Mouse (Mus musculus) liver, embryonic 14.5 days (tissue): Measurements from ENCODE around the gene Ntn3. TPM values are rescaled to one million over a fixed set of nuclear protein-coding genes. Genes with fewer than 3 reads are reported as not detected.

Experiments used
- ATAC-seq: fragments of 200-750 bp; cut with Nextera tagmentation; 2 replicates; pipeline ENCODE4 v1.8.0; 2017; ENCODE audit warnings: moderate number of reproducible peaks, mild to moderate bottlenecking, moderate library complexity; ENCODE audit not compliant: insufficient read depth
- DNase-seq, 3 experiments: peaks; one replicate each; pipeline ENCODE4 v3.0.0-alpha.2; 2012 to 2013; ENCODE audit warnings: low read depth in 3 of 3, low spot score in 3 of 3
- H3K27ac ChIP-seq: fragments of 300-500 bp; sonication (generic); 2 replicates; pipeline ENCODE4 v1.5.1; 2014; ENCODE audit warnings: moderate library complexity, mild to moderate bottlenecking, control low read depth, inconsistent platforms
- H3K27me3 ChIP-seq: fragments of 300-500 bp; sonication (generic); 2 replicates; pipeline ENCODE4 v1.6.1; 2014; ENCODE audit warnings: mild to moderate bottlenecking, low read length, moderate library complexity; ENCODE audit not compliant: control insufficient read depth, insufficient read depth
- H3K36me3 ChIP-seq: fragments of 300-500 bp; sonication (generic); replicated peaks from 2 replicates; pipeline ENCODE4 v1.6.1; 2014; ENCODE audit warnings: low read depth; ENCODE audit not compliant: control insufficient read depth, insufficient read depth
- H3K4me1 ChIP-seq, 2 experiments: fragments of 200-500 bp in 1 of 2; fragments of 300-500 bp in 1 of 2; sonication (generic) in 1 of 2; replicated peaks; 2 replicates each; pipeline ENCODE4 v1.6.1; 2012 to 2014; ENCODE audit warnings: antibody characterized with exemption in 1 of 2, inconsistent platforms in 1 of 2, low read length in 1 of 2; ENCODE audit not compliant: control insufficient read depth in 2 of 2, insufficient read depth in 2 of 2
- H3K4me2 ChIP-seq: fragments of 300-500 bp; sonication (generic); 2 replicates; pipeline ENCODE4 v1.6.1; 2014; ENCODE audit warnings: low read depth, mild to moderate bottlenecking, control low read depth, moderate library complexity
- H3K4me3 ChIP-seq, 2 experiments: fragments of 200-500 bp in 1 of 2; fragments of 300-500 bp in 1 of 2; sonication (generic) in 1 of 2; 2 replicates each; pipeline ENCODE4 v1.5.1; 2012 to 2014; ENCODE audit warnings: low read depth in 2 of 2, low read length in 2 of 2, mild to moderate bottlenecking in 2 of 2, control low read depth in 1 of 2, inconsistent platforms in 1 of 2, moderate library complexity in 1 of 2; ENCODE audit not compliant: insufficient read depth in 1 of 2
- H3K9ac ChIP-seq: fragments of 300-500 bp; sonication (generic); replicated peaks from 2 replicates; pipeline ENCODE4 v1.6.1; 2014; ENCODE audit warnings: mild to moderate bottlenecking, control low read depth, moderate library complexity
- H3K9me3 ChIP-seq: fragments of 300-500 bp; sonication (generic); 2 replicates; pipeline ENCODE4 v1.6.1; 2016; ENCODE audit warnings: low read length, mixed read lengths; ENCODE audit not compliant: control insufficient read depth
- CTCF ChIP-seq: IDR thresholded peaks from 2 replicates; pipeline ENCODE4 v1.5.1; 2016; ENCODE audit warnings: antibody characterized with exemption, low read depth, control low read depth
- EP300 ChIP-seq: IDR thresholded peaks from 2 replicates; pipeline ENCODE4 v1.6.1; 2016; ENCODE audit warnings: antibody characterized with exemption, low read depth
- WGBS: fragments of 180-500 bp; shearing (Covaris S2); extraction: QIAGEN DNeasy Blood & Tissue Kit; methylation state at CpG from one replicate; pipeline ENCODE4 v1.1.7; 2014; ENCODE audit not compliant: insufficient replicate concordance; 5-methylcytosine and 5-hydroxymethylcytosine counted together
- polyA plus RNA-seq, 2 experiments: library from polyadenylated mRNA; depleted of rRNA in 1 of 2; stranded (reverse) in 1 of 2; unstranded in 1 of 2; fragments of >200 nt; fragmentation: Nextera tagmentation in 1 of 2; extraction: Ambion mirVana in 1 of 2; gene quantifications; 2 replicates each; pipeline versions ENCODE4 v1.2.1 to v1.2.3; 2012 to 2014

Gene Ntn3
- polyA plus RNA-seq, 2 experiments, result 0.59 to 0.69 TPM

- Histone ChIP-seq H3K4me2 (peak overlapping the region; percentile 95), H3K9ac (peak overlapping the region; percentile 84), H3K4me1 (peaks cover 8 to 23% of the 10 kb centered on the region in 2 experiments), H3K36me3 (peaks cover 11% of the 10 kb centered on the region), H3K4me3 (peak overlapping the region; percentile 61 to 88), H3K27me3 (no peaks in the 10 kb centered on the region), H3K27ac (peak overlapping the region; percentile 87), H3K9me3 (no peaks in the 10 kb centered on the region)
- DNase-seq (no peak), ATAC-seq (0 out of 2 replicates have a peak, but pooled peaks have one; percentile 9)
- WGBS, result 2% methylated on average over 17 of the region's 17 CpGs
- TF ChIP-seq CTCF, result no peak
- TF ChIP-seq EP300, result no peak
These were observed 46.7 kb downstream of the Ntn3 start for GRCm38 (mm10) chr17:24162584-24163175.

- no peak for DNase-seq
- H3K4me3 ChIP-seq, result no peak overlapping the region
- TF ChIP-seq CTCF (no peak), EP300 (no peak)
- H3K27ac ChIP-seq, result no peak overlapping the region
- no peak overlapping the region for H3K9ac ChIP-seq
- H3K36me3 ChIP-seq, result peaks cover 2% of the 10 kb centered on the region
- no peak overlapping the region for H3K4me2 ChIP-seq
- no peaks in the 10 kb centered on the region for H3K27me3 ChIP-seq
- ATAC-seq, result no peak
- peaks cover 6 to 15% of the 10 kb centered on the region in 2 experiments for H3K4me1 ChIP-seq
- no peaks in the 10 kb centered on the region for H3K9me3 ChIP-seq
- 72% methylated on average over 5 of the region's 5 CpGs for WGBS
These were observed 47.9 kb downstream of the Ntn3 start for GRCm38 (mm10) chr17:24161466-24161865.

GRCm38 (mm10) chr17:24157526-24157925, 51.8 kb downstream of the Ntn3 start:
- H3K4me1 ChIP-seq, result peaks cover 12 to 17% of the 10 kb centered on the region in 2 experiments
- no peak overlapping the region for H3K4me3 ChIP-seq
- no peak overlapping the region for H3K4me2 ChIP-seq
- TF ChIP-seq CTCF (no peak), EP300 (no peak)
- no peak overlapping the region for H3K27ac ChIP-seq
- WGBS, result 84% methylated on average over 4 of the region's 4 CpGs
- DNase-seq, result no peak
- H3K9me3 ChIP-seq, result no peaks in the 10 kb centered on the region
- no peaks in the 10 kb centered on the region for H3K27me3 ChIP-seq
- H3K9ac ChIP-seq, result no peak overlapping the region
- no peaks in the 10 kb centered on the region for H3K36me3 ChIP-seq
- ATAC-seq, result no peak

GRCm38 (mm10) chr17:24157121-24157520, 52.2 kb downstream of the Ntn3 start:
- Histone ChIP-seq H3K27me3 (no peaks in the 10 kb centered on the region), H3K36me3 (no peaks in the 10 kb centered on the region), H3K9me3 (no peaks in the 10 kb centered on the region), H3K27ac (no peak overlapping the region), H3K4me2 (no peak overlapping the region), H3K4me1 (peaks cover 11 to 16% of the 10 kb centered on the region in 2 experiments), H3K9ac (no peak overlapping the region), H3K4me3 (no peak overlapping the region)
- WGBS, result 80% methylated on average over 6 of the region's 6 CpGs
- DNase-seq (no peak), ATAC-seq (no peak)
- TF ChIP-seq CTCF (no peak), EP300 (no peak)

GRCm38 (mm10) chr17:24156394-24156793, 52.9 kb downstream of the Ntn3 start:
- DNase-seq, result no peak
- no peaks in the 10 kb centered on the region for H3K9me3 ChIP-seq

More at GRCm38 (mm10) chr17:24156394-24156793, 52.9 kb downstream of the Ntn3 start:
- no peak for ATAC-seq
- no peak overlapping the region for H3K4me2 ChIP-seq
- H3K4me3 ChIP-seq, result no peak overlapping the region
- no peaks in the 10 kb centered on the region for H3K27me3 ChIP-seq
- 63% methylated on average over 3 of the region's 3 CpGs for WGBS
- TF ChIP-seq CTCF, result no peak
- no peak for TF ChIP-seq EP300
- peaks cover 10 to 15% of the 10 kb centered on the region in 2 experiments for H3K4me1 ChIP-seq
- H3K36me3 ChIP-seq, result no peaks in the 10 kb centered on the region
- no peak overlapping the region for H3K27ac ChIP-seq
- no peak overlapping the region for H3K9ac ChIP-seq
